Mouse (Mus musculus) kidney, embryonic 15.5 days (tissue): ENCODE results near the gene Tsnax. TPM values are rescaled to one million over a fixed set of nuclear protein-coding genes. Genes with fewer than 3 reads are reported as not detected.

Experiments used
- ATAC-seq: fragments of 200-750 bp; cut with Nextera tagmentation; replicated peaks from 2 replicates; pipeline ENCODE4 v1.8.0; 2017; ENCODE audit warnings: moderate TSS enrichment; ENCODE audit not compliant: low FRiP score
- H3K27ac ChIP-seq: fragments of 300-500 bp; sonication (generic); 2 replicates; pipeline ENCODE4 v1.5.1; 2015; ENCODE audit warnings: mild to moderate bottlenecking, inconsistent platforms
- H3K27me3 ChIP-seq: fragments of 300-500 bp; sonication (generic); 2 replicates; pipeline ENCODE4 v1.6.1; 2015; ENCODE audit warnings: inconsistent platforms
- H3K36me3 ChIP-seq: fragments of 300-500 bp; sonication (generic); 2 replicates; pipeline ENCODE4 v1.6.1; 2015; ENCODE audit warnings: inconsistent platforms
- H3K4me1 ChIP-seq: fragments of 300-500 bp; sonication (generic); 2 replicates; pipeline ENCODE4 v1.6.1; 2015; ENCODE audit warnings: inconsistent platforms
- H3K4me2 ChIP-seq: fragments of 300-500 bp; sonication (generic); 2 replicates; pipeline ENCODE4 v1.6.1; 2015; ENCODE audit warnings: moderate library complexity, mild to moderate bottlenecking, inconsistent platforms
- H3K4me3 ChIP-seq: fragments of 300-500 bp; sonication (generic); replicated peaks from 2 replicates; pipeline ENCODE4 v1.5.1; 2015; ENCODE audit warnings: mild to moderate bottlenecking, inconsistent platforms
- H3K9ac ChIP-seq: fragments of 300-500 bp; sonication (generic); 2 replicates; pipeline ENCODE4 v1.6.1; 2015; ENCODE audit warnings: mild to moderate bottlenecking, inconsistent platforms
- H3K9me3 ChIP-seq: fragments of 300-500 bp; sonication (generic); replicated peaks from 2 replicates; pipeline ENCODE4 v1.6.1; 2016; ENCODE audit warnings: inconsistent platforms
- WGBS: fragments of 180-500 bp; shearing (Covaris S2); methylation state at CpG from one replicate; pipeline ENCODE4 v1.1.7; 2015; ENCODE audit warnings: mixed read lengths; 5-methylcytosine and 5-hydroxymethylcytosine counted together
- polyA plus RNA-seq: library from polyadenylated mRNA; unstranded; fragments of >200 nt; fragmentation: Nextera tagmentation; extraction: Ambion mirVana; gene quantifications from 2 replicates; pipeline ENCODE4 v1.2.1, GENCODE M21; 2015

Tsnax gene
- polyA plus RNA-seq, 1 experiment from 2014 or later, result 118 TPM

DNA sequence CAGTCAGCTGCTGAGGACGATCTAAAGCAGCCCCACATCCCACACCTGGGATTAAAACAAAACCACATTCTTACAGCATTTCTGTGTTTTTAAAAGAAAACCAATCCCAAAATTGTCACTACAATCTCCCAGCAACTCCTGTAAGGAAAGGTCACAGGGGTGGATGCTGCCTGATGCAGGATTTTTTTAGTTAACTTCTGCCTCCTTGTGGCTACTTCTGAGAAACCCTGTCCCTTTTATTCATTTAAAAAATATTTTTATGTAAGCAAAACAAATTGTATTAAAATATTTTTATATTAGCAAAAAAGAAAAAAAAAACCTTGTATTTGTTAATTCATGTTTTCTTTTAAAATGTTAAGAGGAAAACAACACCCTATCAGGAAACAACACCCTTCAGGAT is 33.0 kb downstream of the Tsnax start:
- H3K4me1 ChIP-seq, result peaks cover 9% of the 10 kb centered on the region; the same call in 1 of the 2 replicates
- H3K36me3 ChIP-seq, result peaks cover under 1% of the 10 kb centered on the region; the same call in 1 of the 2 replicates
- no peak overlapping the region for H3K4me3 ChIP-seq
- H3K9ac ChIP-seq, result no peak overlapping the region
- H3K27me3 ChIP-seq, result no peaks in the 10 kb centered on the region
- no peak for ATAC-seq
- no peak overlapping the region for H3K4me2 ChIP-seq
- 98% methylated on average over 1 of the region's 1 CpGs for WGBS
- H3K27ac ChIP-seq, result no peak overlapping the region
- H3K9me3 ChIP-seq, result no peaks in the 10 kb centered on the region; the same call in 1 of the 2 replicates

DNA sequence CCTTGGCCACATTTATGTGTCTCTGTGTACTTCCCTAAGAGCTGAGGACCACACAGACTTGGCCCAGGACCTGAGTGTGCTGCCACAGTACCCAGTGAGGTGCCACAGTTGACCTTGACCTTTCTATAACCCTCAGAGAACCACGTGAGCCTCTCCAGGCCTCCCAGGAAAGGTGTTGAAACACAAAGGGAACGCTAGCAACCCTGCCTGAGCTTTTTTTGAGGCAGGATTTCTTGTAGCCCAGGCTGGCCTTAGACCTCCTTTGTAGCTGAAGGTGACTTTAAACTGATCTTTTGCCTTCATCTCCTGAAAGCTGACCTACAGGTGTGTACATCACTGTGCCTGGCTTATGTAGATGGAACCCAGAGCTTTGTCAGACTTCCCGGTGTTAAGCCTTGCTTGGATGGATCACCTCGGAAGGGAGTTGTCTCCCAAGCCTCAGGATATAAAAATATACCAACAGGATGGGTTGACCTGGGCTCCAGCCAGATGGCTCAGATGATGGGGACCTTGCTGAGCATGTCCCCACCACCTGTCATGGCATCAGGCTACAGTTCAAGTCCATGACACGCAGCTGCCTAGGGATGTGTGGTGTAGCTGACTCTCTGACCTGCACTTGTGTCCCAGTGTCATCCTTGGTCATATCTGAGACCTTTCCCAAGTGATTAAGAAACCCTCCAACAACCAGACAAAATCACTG is 36.4 kb downstream of the Tsnax start:
- ATAC-seq, result no peak
- Histone ChIP-seq H3K4me1 (peaks cover 10% of the 10 kb centered on the region), H3K9ac (no peak overlapping the region), H3K4me2 (no peak overlapping the region), H3K4me3 (no peak overlapping the region), H3K36me3 (no peaks in the 10 kb centered on the region), H3K27ac (no peak overlapping the region), H3K27me3 (peaks cover 16% of the 10 kb centered on the region), H3K9me3 (no peaks in the 10 kb centered on the region; the same call in 1 of the 2 replicates)
- 66% methylated on average over 5 of the region's 5 CpGs for WGBS

DNA sequence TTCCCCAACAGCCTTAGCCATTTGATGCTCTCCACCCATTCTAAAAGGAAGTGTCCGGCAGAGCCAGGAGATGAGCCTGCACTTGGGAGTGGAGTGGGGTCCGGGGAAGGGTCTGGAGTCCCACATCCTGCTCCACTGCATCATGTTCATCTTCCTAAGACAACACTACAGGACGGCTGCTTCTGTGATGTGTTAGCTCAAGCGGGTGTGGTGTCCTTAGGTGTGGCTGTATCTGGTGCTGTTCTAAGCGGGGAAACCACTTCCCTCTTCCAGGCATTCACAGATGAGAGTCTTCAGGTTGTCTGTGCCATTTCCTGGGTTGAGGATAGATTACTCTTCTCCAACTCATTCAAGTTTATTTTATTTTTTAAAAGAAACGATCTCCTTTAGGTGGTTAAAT is 37.0 kb downstream of the Tsnax start:
- no peak for ATAC-seq
- Histone ChIP-seq H3K4me2 (no peak overlapping the region), H3K27me3 (peaks cover 22% of the 10 kb centered on the region), H3K9ac (no peak overlapping the region), H3K4me3 (no peak overlapping the region), H3K27ac (no peak overlapping the region), H3K36me3 (no peaks in the 10 kb centered on the region), H3K9me3 (no peaks in the 10 kb centered on the region; the same call in 1 of the 2 replicates), H3K4me1 (peaks cover 11% of the 10 kb centered on the region)
- WGBS, result 77% methylated on average over 6 of the region's 6 CpGs

DNA sequence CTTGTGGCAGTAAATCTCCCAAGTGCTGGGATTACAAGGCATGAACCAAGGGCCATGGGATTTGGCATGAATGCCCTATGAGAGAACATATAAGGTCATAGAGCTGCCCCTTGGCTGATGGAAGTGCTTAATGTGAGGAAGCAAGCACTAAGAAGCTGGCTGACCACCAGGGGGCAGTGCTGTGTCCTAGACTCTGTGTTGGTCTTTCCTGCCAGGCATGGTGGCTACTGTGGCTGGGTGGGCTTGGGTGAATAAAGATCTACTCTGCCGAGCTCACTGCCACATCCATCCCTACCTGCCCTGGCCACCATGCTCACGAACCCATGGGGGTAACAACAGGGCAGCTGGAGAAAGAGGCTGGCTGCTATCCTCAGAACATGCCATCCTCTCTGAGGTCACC is 39.2 kb downstream of the Tsnax start:
- no peak overlapping the region for H3K9ac ChIP-seq
- H3K36me3 ChIP-seq, result no peaks in the 10 kb centered on the region
- 50% methylated on average over 2 of the region's 2 CpGs for WGBS
- no peak overlapping the region for H3K4me2 ChIP-seq
- H3K4me1 ChIP-seq, result peaks cover 11% of the 10 kb centered on the region
- H3K4me3 ChIP-seq, result no peak overlapping the region
- no peak for ATAC-seq
- H3K9me3 ChIP-seq, result no peaks in the 10 kb centered on the region
- H3K27me3 ChIP-seq, result peaks cover 33% of the 10 kb centered on the region
- no peak overlapping the region for H3K27ac ChIP-seq

DNA sequence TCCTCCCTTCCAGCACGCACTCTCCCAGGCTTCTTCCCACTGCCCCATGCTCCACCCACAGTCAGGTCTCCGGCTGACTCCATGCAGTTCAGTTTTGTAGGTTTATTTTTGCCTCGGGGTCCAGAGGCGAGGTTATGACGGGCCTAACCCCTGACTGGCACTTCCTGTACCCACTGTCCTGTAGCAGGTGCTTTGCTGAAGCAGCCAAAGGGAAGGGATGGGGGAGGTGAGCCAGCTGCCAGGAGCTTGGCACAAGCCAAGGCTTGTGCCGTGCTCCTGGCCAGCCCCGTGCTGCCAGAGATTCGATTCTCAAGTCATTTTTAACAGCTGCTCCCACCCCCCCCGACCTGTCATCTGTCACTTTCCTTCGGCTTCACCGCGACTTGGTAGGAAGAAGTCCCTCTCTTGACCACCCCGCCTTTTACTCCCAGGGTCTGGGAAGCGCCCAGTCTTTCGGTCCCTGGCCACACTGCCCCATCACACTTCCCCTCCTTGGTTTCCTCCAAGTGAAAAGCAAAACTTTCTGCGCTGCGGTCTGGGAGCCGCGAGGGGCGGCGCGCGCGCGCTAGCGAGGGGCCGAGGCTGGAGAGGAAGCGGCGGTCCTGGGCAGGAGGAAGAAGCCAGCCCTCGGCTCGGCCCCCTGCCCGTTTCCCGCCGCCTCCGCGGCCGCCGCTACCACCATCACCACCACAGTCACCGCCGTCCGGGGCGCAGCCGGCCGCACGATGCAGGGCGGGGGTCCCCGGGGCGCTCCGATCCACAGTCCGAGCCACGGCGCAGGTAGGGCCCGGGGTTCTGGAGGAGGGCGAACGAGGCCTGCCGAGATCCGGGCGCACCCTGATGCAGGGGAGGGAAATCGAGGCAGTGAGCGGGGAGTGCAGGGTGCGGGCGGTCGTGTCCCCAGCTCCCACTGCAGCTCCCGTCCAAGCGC is 41.0 kb downstream of the Tsnax start, which contains the start of gene Disc1:
Disc1 (plus strand) TSS at position 691 of the 931 bp plus-strand sequence.
- peaks cover 33% of the 10 kb centered on the region for H3K27me3 ChIP-seq
- peak within 1 kb of the TSS; percentile 78 for H3K4me3 ChIP-seq
- peaks cover 11% of the 10 kb centered on the region for H3K4me1 ChIP-seq
- H3K9me3 ChIP-seq, result no peaks in the 10 kb centered on the region
- peak within 1 kb of the TSS; percentile 70 for H3K9ac ChIP-seq
- 2% methylated on average over 65 of the region's 65 CpGs for WGBS
- H3K36me3 ChIP-seq, result no peaks in the 10 kb centered on the region
- peak within 1 kb of the TSS; percentile 99 for H3K4me2 ChIP-seq
- peak within 1 kb of the TSS; percentile 80 for H3K27ac ChIP-seq
- ATAC-seq, result peak; percentile 64

DNA sequence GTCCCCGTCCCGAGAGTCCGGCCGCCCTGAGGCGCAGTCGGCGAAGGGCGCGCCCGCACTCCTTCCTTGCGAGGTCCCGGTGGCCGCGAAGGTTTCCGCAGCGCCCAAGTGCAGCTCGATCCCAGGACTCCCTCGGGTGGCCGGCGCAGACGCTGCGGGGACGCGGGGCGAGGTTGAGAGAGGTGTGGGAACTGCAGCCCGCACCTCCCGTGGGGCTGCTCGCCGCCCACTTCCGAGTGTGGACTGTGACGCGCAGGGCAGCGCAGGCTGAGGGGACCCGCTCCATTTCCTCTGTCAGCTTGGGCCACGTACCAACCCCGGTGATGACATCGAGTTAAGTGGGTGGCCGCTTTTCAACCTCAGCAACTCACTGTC is 41.6 kb downstream of the Tsnax start:
- H3K4me2 ChIP-seq, result peak overlapping the region; percentile 99
- peak; percentile 47; the same call in 1 of the 2 replicates for ATAC-seq

DNA sequence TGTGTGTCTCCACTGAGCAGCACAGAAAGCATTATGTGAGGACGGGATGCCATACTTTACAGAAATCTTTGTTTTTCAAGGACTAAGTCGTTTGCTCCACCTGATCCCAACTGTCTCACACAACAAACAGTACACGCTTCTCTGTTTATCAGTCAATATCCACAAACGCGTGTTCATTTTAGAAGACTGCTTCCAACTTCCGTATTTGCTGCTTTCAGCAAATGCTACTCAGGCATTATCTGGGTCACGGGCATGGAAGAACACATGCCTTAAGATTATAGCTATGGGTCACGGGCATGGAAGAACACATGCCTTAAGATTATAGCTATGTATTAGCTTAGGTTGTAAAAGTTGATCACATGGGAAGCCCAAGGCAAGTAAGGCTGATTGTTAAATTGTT is 48.1 kb downstream of the Tsnax start:
- no peaks in the 10 kb centered on the region for H3K36me3 ChIP-seq
- no peak overlapping the region for H3K9ac ChIP-seq
- 83% methylated on average over 8 of the region's 8 CpGs for WGBS
- H3K4me2 ChIP-seq, result no peak overlapping the region
- H3K9me3 ChIP-seq, result no peaks in the 10 kb centered on the region
- H3K4me3 ChIP-seq, result no peak overlapping the region
- no peak overlapping the region for H3K27ac ChIP-seq
- H3K4me1 ChIP-seq, result no peaks in the 10 kb centered on the region
- no peak for ATAC-seq
- peaks cover 5% of the 10 kb centered on the region for H3K27me3 ChIP-seq

More for the DNA sequence above, 41.6 kb downstream of the Tsnax start:
- H3K27me3 ChIP-seq, result peaks cover 33% of the 10 kb centered on the region
- H3K36me3 ChIP-seq, result no peaks in the 10 kb centered on the region
- peak overlapping the region; percentile 78 for H3K4me3 ChIP-seq
- H3K27ac ChIP-seq, result peak overlapping the region; percentile 80
- peak overlapping the region; percentile 70 for H3K9ac ChIP-seq
- WGBS, result under 1% methylated on average over 38 of the region's 38 CpGs
- H3K9me3 ChIP-seq, result no peaks in the 10 kb centered on the region
- peaks cover 11% of the 10 kb centered on the region for H3K4me1 ChIP-seq

DNA sequence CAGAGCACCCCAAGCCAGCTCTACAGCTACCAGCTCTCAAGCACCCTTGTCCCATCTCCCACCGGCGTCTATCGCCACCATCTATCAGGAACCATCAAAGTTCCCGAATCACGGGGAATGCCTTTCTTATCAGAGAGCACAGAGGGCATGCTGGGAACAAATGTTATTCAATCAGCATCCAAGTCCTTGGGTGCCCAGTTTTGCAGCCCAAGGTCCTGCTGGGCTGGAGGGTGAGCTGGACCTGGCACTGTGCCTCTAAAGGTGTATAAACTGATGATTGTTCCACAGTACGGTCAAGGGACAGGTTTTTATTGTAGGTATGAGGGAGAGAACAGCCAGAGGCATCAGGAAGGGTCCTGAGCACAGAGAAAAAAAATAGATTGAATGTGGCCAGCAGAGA is 52.8 kb downstream of the Tsnax start:
- no peak overlapping the region for H3K9ac ChIP-seq
- H3K27me3 ChIP-seq, result peaks cover 2% of the 10 kb centered on the region; the same call in 1 of the 2 replicates
- H3K9me3 ChIP-seq, result no peaks in the 10 kb centered on the region
- H3K36me3 ChIP-seq, result no peaks in the 10 kb centered on the region
- H3K4me3 ChIP-seq, result no peak overlapping the region
- peaks cover 8% of the 10 kb centered on the region for H3K4me1 ChIP-seq
- no peak overlapping the region for H3K4me2 ChIP-seq
- ATAC-seq, result no peak
- H3K27ac ChIP-seq, result no peak overlapping the region
- 81% methylated on average over 6 of the region's 6 CpGs for WGBS

DNA sequence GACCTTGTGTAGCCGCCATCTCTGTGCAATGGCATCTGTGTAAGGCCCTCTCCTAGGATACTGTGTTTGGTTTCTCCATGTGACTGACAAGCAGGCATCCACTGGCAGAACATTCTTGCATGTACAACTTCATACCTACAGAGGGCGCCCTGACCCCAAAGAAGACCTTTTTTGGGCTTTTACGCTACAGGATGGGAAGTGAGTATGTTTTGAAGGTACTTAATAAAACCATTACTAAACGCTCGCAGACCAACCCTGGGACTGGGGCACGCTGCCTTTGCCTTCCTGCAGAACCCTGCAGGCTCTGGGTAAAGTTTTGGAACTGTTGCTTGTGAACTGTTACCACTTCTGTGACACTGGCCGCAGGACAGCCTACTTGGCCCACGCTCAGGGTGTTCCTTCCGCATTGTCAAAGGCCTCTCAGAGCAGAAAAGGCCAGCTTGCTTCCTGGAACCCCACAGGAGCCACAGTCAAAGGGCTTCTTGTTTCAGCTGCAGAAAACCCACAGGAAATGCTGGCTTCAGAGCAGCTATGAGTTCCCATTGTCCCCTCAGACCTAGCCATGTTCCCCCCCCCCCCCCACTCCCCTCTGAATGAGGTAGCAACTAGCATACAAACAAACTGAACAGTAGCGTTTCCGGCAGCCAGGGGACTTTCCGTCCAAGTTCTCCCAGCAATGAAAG is 54.3 kb downstream of the Tsnax start:
- Histone ChIP-seq H3K9me3 (no peaks in the 10 kb centered on the region), H3K4me3 (no peak overlapping the region), H3K4me1 (peaks cover 8% of the 10 kb centered on the region), H3K4me2 (peak overlapping the region; percentile 28; the same call in 1 of the 2 replicates), H3K27me3 (no peaks in the 10 kb centered on the region), H3K36me3 (no peaks in the 10 kb centered on the region), H3K27ac (peak overlapping the region; percentile 74), H3K9ac (no peak overlapping the region)
- WGBS, result 36% methylated on average over 12 of the region's 12 CpGs
- peak; percentile 40; the same call in 1 of the 2 replicates for ATAC-seq

DNA sequence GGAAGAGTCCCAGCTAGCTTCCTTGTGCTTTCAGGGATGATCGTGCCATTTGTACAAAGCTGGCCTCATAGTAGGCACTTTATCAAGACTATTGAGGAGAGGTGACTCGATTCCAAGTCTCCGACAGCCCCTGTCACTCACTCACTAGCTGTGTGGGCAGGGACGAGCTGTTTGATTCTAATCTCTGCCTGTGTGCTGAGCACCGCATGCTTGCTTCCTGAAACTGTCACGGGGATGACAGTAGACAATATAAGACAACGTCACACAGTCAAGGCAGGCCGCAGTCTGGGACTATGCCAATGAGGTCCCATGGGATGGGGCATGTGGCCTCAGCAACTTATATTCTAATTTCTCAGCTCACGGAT is 54.8 kb downstream of the Tsnax start:
- Histone ChIP-seq H3K4me1 (peaks cover 8% of the 10 kb centered on the region), H3K27ac (peak overlapping the region; percentile 74), H3K27me3 (no peaks in the 10 kb centered on the region), H3K9ac (no peak overlapping the region), H3K36me3 (no peaks in the 10 kb centered on the region), H3K4me3 (no peak overlapping the region), H3K9me3 (no peaks in the 10 kb centered on the region), H3K4me2 (no peak overlapping the region)
- 68% methylated on average over 9 of the region's 9 CpGs for WGBS
- 0 out of 2 replicates have a peak, but pooled peaks have one; percentile 46 for ATAC-seq

DNA sequence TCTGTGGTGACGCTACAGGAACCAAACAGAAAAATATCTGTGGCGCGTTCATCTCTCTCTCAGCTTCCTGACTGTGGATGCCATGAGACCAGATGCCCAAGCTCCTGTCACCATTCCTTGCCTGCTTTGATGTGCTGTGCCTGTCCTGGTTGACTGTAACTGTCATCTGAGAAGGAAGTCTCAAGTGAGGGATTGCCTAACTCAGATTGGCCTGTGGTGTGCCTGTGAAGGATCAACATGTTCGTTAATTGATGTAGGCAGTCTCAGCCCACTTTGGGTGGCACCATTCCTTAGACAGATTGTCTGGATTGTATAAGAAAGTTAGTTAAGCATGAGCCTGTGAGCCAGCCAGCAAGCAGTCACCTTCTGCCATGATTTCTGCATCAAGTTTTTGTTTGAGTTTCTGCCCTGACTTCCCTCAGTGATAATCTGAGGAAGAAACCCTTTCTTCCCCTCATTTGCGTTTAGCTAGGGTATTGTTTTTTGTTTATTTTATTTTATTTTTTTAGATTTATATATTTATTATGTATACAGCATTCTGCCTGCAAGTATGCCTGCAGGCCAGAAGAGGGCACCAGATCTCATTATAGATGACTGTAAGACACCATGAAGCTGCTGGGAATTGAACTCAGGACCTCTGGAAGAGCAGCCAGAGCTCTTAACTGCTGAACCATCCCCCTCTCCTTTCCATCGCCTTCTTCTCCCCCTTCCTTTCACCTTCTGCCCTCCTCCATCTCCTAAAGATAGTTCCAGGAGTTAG is 55.5 kb downstream of the Tsnax start:
- H3K27ac ChIP-seq, result peak overlapping the region; percentile 74
- H3K9ac ChIP-seq, result no peak overlapping the region
- H3K4me3 ChIP-seq, result no peak overlapping the region
- no peaks in the 10 kb centered on the region for H3K27me3 ChIP-seq
- H3K4me1 ChIP-seq, result peaks cover 10% of the 10 kb centered on the region
- no peaks in the 10 kb centered on the region for H3K36me3 ChIP-seq
- no peak overlapping the region for H3K4me2 ChIP-seq
- WGBS, result 81% methylated on average over 6 of the region's 6 CpGs
- H3K9me3 ChIP-seq, result no peaks in the 10 kb centered on the region
- no peak for ATAC-seq
